Mouse (Mus musculus): Measurements from ENCODE around the gene Ddx58. TPM values are rescaled to one million over a fixed set of nuclear protein-coding genes. Genes with fewer than 3 reads are reported as not detected.
A peak's percentile ranks its signal among the peaks of the same experiment; 100 is the strongest.

Gene Ddx58
- polyA plus RNA-seq, 1 experiment, result 22.8 TPM

GRCm38 (mm10) chr4:40253766-40254165 is 14.1 kb upstream of the Ddx58 start:
- no peak overlapping the region for H3K4me3 ChIP-seq (ENCODE audit: control insufficient read depth, insufficient read depth, low read length)
- no peaks in the 10 kb centered on the region for H3K4me1 ChIP-seq (replicated peaks; ENCODE audit: control insufficient read depth, insufficient read depth, low read length)
- TF ChIP-seq CTCF (IDR thresholded peaks at IDR 0.05; ENCODE audit: borderline replicate concordance, control insufficient read depth, extremely low read depth, insufficient read depth, low read length, poor library complexity) (no peak), POLR2A (IDR thresholded peaks at IDR 0.05; ENCODE audit: control insufficient read depth, extremely low read depth, insufficient read depth, low read length, poor library complexity) (no peak)
- H3K27ac ChIP-seq (ENCODE audit: control insufficient read depth, insufficient read depth, low read length), result no peak overlapping the region
- no peaks in the 10 kb centered on the region for H3K27me3 ChIP-seq (ENCODE audit: control insufficient read depth, insufficient read depth, low read length)
- no peaks in the 10 kb centered on the region; the same call in 1 of the 2 replicates for H3K36me3 ChIP-seq (ENCODE audit: control insufficient read depth, insufficient read depth, low read length)
- 96% methylated on average over 2 of the region's 2 CpGs for WGBS
- DNase-seq, result no peak

DNA sequence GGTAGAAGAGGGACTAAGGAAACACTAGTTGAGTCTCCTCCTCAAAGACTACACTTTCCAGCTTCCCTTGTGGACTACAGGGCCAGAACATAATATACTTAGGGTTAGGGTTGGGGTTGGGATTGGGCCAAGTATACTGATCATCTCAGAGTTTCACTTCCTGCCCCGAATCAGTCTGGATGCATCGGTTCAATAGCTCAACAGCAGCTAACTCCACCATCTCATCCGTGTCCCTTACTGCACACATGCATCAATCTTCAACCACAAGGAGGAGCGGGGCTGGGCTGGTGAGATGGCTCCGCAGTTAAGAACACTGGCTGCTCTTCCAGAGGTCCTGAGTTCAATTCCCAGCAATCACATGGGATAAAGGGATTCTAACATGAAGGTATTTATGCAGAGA is 11.4 kb upstream of the Ddx58 start:
- H3K4me1 ChIP-seq (replicated peaks; ENCODE audit: control insufficient read depth, insufficient read depth, low read length), result no peaks in the 10 kb centered on the region
- no peak overlapping the region for H3K27ac ChIP-seq (ENCODE audit: control insufficient read depth, insufficient read depth, low read length)
- TF ChIP-seq POLR2A (IDR thresholded peaks at IDR 0.05; ENCODE audit: control insufficient read depth, extremely low read depth, insufficient read depth, low read length, poor library complexity) (no peak), CTCF (IDR thresholded peaks at IDR 0.05; ENCODE audit: borderline replicate concordance, control insufficient read depth, extremely low read depth, insufficient read depth, low read length, poor library complexity) (no peak)
- no peak overlapping the region for H3K4me3 ChIP-seq (ENCODE audit: control insufficient read depth, insufficient read depth, low read length)
- H3K27me3 ChIP-seq (ENCODE audit: control insufficient read depth, insufficient read depth, low read length), result no peaks in the 10 kb centered on the region
- H3K36me3 ChIP-seq (ENCODE audit: control insufficient read depth, insufficient read depth, low read length), result no peaks in the 10 kb centered on the region
- no peak for DNase-seq
- WGBS, result 87% methylated on average over 5 of the region's 5 CpGs

GRCm38 (mm10) chr4:40244035-40244434 is 4.4 kb upstream of the Ddx58 start:
- no peaks in the 10 kb centered on the region for H3K36me3 ChIP-seq (ENCODE audit: control insufficient read depth, insufficient read depth, low read length)
- DNase-seq, result no peak

GRCm38 (mm10) chr4:40243006-40243405 is 3.4 kb upstream of the Ddx58 start:
- no peak overlapping the region for H3K27ac ChIP-seq (ENCODE audit: control insufficient read depth, insufficient read depth, low read length)
- no peak for DNase-seq
- no peak for TF ChIP-seq POLR2A (IDR thresholded peaks at IDR 0.05; ENCODE audit: control insufficient read depth, extremely low read depth, insufficient read depth, low read length, poor library complexity)
- no peak for TF ChIP-seq CTCF (IDR thresholded peaks at IDR 0.05; ENCODE audit: borderline replicate concordance, control insufficient read depth, extremely low read depth, insufficient read depth, low read length, poor library complexity)
- H3K4me1 ChIP-seq (replicated peaks; ENCODE audit: control insufficient read depth, insufficient read depth, low read length), result peaks cover 15% of the 10 kb centered on the region
- H3K4me3 ChIP-seq (ENCODE audit: control insufficient read depth, insufficient read depth, low read length), result no peak overlapping the region
- no peaks in the 10 kb centered on the region for H3K27me3 ChIP-seq (ENCODE audit: control insufficient read depth, insufficient read depth, low read length)
- H3K36me3 ChIP-seq (ENCODE audit: control insufficient read depth, insufficient read depth, low read length), result no peaks in the 10 kb centered on the region
- 98% methylated on average over 4 of the region's 4 CpGs for WGBS

More at GRCm38 (mm10) chr4:40244035-40244434, 4.4 kb upstream of the Ddx58 start:
- no peaks in the 10 kb centered on the region for H3K27me3 ChIP-seq (ENCODE audit: control insufficient read depth, insufficient read depth, low read length)
- TF ChIP-seq POLR2A (IDR thresholded peaks at IDR 0.05; ENCODE audit: control insufficient read depth, extremely low read depth, insufficient read depth, low read length, poor library complexity), result no peak
- no peak for TF ChIP-seq CTCF (IDR thresholded peaks at IDR 0.05; ENCODE audit: borderline replicate concordance, control insufficient read depth, extremely low read depth, insufficient read depth, low read length, poor library complexity)
- H3K4me1 ChIP-seq (replicated peaks; ENCODE audit: control insufficient read depth, insufficient read depth, low read length), result peaks cover 9% of the 10 kb centered on the region
- 9% methylated on average over 8 of the region's 8 CpGs for WGBS
- no peak overlapping the region for H3K27ac ChIP-seq (ENCODE audit: control insufficient read depth, insufficient read depth, low read length)
- H3K4me3 ChIP-seq (ENCODE audit: control insufficient read depth, insufficient read depth, low read length), result no peak overlapping the region

DNA sequence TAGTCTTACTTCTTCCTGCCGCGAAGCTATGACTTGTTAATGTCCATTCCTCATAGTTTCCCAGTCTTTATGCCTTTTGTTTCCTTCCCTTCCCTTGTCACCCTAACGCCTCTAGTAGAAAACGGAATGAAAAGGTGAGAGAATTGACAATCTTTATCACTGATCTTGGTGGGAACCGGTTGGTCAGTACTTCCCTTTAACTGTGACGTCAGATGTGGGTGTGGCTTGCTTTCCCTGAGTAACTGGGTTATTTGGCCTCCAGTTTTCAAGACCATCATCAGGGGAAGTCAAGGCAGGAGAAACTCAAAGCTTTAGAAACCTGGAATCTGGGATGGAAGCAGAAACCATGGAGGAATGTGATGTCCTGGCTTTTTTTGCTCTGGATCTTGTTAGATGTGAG is 2.3 kb upstream of the Ddx58 start:
- H3K4me3 ChIP-seq (ENCODE audit: control insufficient read depth, insufficient read depth, low read length), result no peak overlapping the region
- H3K27ac ChIP-seq (ENCODE audit: control insufficient read depth, insufficient read depth, low read length), result no peak overlapping the region
- 68% methylated on average over 6 of the region's 6 CpGs for WGBS
- no peak for DNase-seq
- TF ChIP-seq CTCF (IDR thresholded peaks at IDR 0.05; ENCODE audit: borderline replicate concordance, control insufficient read depth, extremely low read depth, insufficient read depth, low read length, poor library complexity) (no peak), POLR2A (IDR thresholded peaks at IDR 0.05; ENCODE audit: control insufficient read depth, extremely low read depth, insufficient read depth, low read length, poor library complexity) (no peak)
- H3K4me1 ChIP-seq (replicated peaks; ENCODE audit: control insufficient read depth, insufficient read depth, low read length), result peaks cover 15% of the 10 kb centered on the region
- no peaks in the 10 kb centered on the region for H3K36me3 ChIP-seq (ENCODE audit: control insufficient read depth, insufficient read depth, low read length)
- H3K27me3 ChIP-seq (ENCODE audit: control insufficient read depth, insufficient read depth, low read length), result no peaks in the 10 kb centered on the region

DNA sequence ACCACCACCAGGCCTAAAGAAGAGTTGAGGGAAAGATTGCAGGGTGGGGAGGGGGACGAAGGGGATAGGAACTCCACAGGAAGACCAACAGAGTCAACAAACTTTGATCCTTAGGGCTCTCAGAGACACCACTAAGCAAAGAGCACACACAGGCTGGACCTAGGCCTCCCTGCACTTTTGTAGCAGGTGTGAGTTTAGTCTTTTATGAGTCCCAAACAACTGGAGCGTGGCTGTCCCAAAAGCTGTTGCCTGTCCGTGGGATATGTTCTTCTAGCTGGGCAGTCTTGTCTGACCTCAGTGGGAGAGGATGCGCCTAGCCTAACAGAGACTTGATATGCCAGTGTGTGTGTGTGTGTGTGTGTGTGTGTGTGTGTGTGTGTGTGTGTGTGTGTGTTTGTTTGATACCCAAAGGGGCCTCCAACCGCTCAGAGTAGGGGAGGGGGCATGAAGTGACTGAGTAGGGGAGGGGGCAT is 680 bp upstream of the Ddx58 start:
- Histone ChIP-seq H3K27ac (ENCODE audit: control insufficient read depth, insufficient read depth, low read length) (peak overlapping the region; percentile 12; the same call in 1 of the 2 replicates), H3K4me3 (ENCODE audit: control insufficient read depth, insufficient read depth, low read length) (peak overlapping the region; percentile 71), H3K27me3 (ENCODE audit: control insufficient read depth, insufficient read depth, low read length) (no peaks in the 10 kb centered on the region), H3K36me3 (ENCODE audit: control insufficient read depth, insufficient read depth, low read length) (no peaks in the 10 kb centered on the region), H3K4me1 (replicated peaks; ENCODE audit: control insufficient read depth, insufficient read depth, low read length) (peaks cover 18% of the 10 kb centered on the region)
- WGBS, result 57% methylated on average over 5 of the region's 5 CpGs
- DNase-seq, result no peak
- TF ChIP-seq CTCF (IDR thresholded peaks at IDR 0.05; ENCODE audit: borderline replicate concordance, control insufficient read depth, extremely low read depth, insufficient read depth, low read length, poor library complexity), result no peak
- no peak for TF ChIP-seq POLR2A (IDR thresholded peaks at IDR 0.05; ENCODE audit: control insufficient read depth, extremely low read depth, insufficient read depth, low read length, poor library complexity)
